In the genomic region with DNA sequence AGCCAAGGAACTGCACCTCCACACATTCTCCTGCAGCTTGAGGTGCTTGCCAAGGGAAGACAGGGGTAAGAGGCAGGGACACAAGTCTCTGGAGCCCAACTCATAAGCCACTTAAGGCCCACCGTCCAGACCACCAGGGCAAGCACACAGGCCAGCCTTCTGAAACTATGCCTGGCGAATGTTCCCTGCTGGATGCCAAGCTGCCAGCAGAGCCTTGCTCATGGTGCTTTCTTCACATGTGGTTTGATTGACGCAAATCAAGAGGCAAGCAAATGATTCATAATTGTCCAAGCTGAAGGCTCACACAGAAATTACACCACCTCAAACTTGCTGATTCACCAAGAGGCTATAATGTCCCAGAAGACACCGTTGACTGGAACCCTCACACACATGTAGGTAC, we compare ENCODE assay signal across 14 mouse cellular contexts.
DNase-seq lines count a peak whose midpoint lies in the region.
"Had no signal": no experiment of that assay in that cellular context is flagged by ENCODE, and none has a peak within 500 bp of the region (broad histone marks: within the 10 kb centered on the region; RNA-seq: fewer than 3 reads in every experiment).

No protein-coding gene starts in this region.

- H3K27me3 ChIP-seq in embryonic facial prominence, embryonic 10.5 days (replicated peaks; ENCODE audit: low read depth, poor library complexity, severe bottlenecking): no peaks in the 10 kb centered on the region
- H3K27me3 ChIP-seq in megakaryocyte, embryonic 14.5 days (replicated peaks): peaks cover 54% of the 10 kb centered on the region
- H3K27me3 ChIP-seq: CH12.LX; heart, embryonic 15.5 days; liver, embryonic 13.5 days; midbrain, embryonic 15.5 days; Patski had no signal

- peaks cover 35% of the 10 kb centered on the region for H3K4me1 ChIP-seq in embryonic facial prominence, embryonic 10.5 days
- H3K4me1 ChIP-seq in megakaryocyte, embryonic 14.5 days: peaks cover 62% of the 10 kb centered on the region

- no peaks in the 10 kb centered on the region for H3K36me3 ChIP-seq in embryonic facial prominence, embryonic 10.5 days (replicated peaks)
- H3K36me3 ChIP-seq in megakaryocyte, embryonic 14.5 days (replicated peaks; ENCODE audit: low read length): peaks cover 3% of the 10 kb centered on the region
- H3K36me3 ChIP-seq: heart, embryonic 15.5 days; liver, embryonic 13.5 days; midbrain, embryonic 15.5 days had no signal

- H3K4me3 ChIP-seq in embryonic facial prominence, embryonic 10.5 days: no peak overlapping the region
- peak overlapping the region; percentile 43 for H3K4me3 ChIP-seq in megakaryocyte, embryonic 14.5 days (replicated peaks)
- H3K4me3 ChIP-seq: erythroblast, embryonic 14.5 days; heart, embryonic 15.5 days; liver, embryonic 13.5 days; midbrain, embryonic 15.5 days had no signal

- 89% methylated on average over 4 of the region's 4 CpGs for WGBS in embryonic facial prominence, embryonic 10.5 days

- 0 out of 2 replicates have a peak overlapping the region, but pooled peaks have one; percentile 12 for H3K27ac ChIP-seq in embryonic facial prominence, embryonic 10.5 days (replicated peaks)
- H3K27ac ChIP-seq: heart, embryonic 15.5 days; liver, embryonic 13.5 days; midbrain, embryonic 15.5 days had no signal

- DNase-seq in heart, adult 11 months: peak; percentile 89
- DNase-seq in heart, postnatal 4 days: no peak
- DNase-seq in NIH3T3 (ENCODE audit: low read depth): peak; percentile 82
- no peak for DNase-seq in embryonic facial prominence, embryonic 10.5 days (ENCODE audit: low spot score)
- DNase-seq in layer of hippocampus, adult 9-11 months: no peak
- no peak for DNase-seq in c-Kit-positive CD71-positive TER-119-positive erythroid progenitor cells, embryonic 14.5 days (ENCODE audit: low spot score)
- DNase-seq: cerebellum, adult 18-20 months; liver, embryonic 13.5 days had no signal

- no peaks in the 10 kb centered on the region for H3K9me3 ChIP-seq in embryonic facial prominence, embryonic 10.5 days
- no peaks in the 10 kb centered on the region for H3K9me3 ChIP-seq in megakaryocyte, embryonic 14.5 days
- H3K9me3 ChIP-seq: heart, embryonic 15.5 days; liver, embryonic 13.5 days; midbrain, embryonic 15.5 days had no signal

Comparison
In these comparisons a context has a peak if more than half of its experiments do, and no peak if none do; other contexts are left out.
1. DNase-seq: peak in heart, adult 11 months (single experiment) and NIH3T3 (single experiment); none in heart, postnatal 4 days (single experiment), embryonic facial prominence, embryonic 10.5 days (single experiment), layer of hippocampus, adult 9-11 months (single experiment) and c-Kit-positive CD71-positive TER-119-positive erythroid progenitor cells, embryonic 14.5 days (single experiment).